ENCODE assay signal across 13 mouse cellular contexts in genomic region chr5:128904113-128904512, GRCm38 (mm10). TPM values are rescaled to one million over a fixed set of nuclear protein-coding genes. Genes with fewer than 3 reads are reported as not detected.
DNase-seq lines count a peak whose midpoint lies in the region; ATAC-seq and TF ChIP-seq lines count a peak whose summit lies in the region.
"Had no signal": no experiment of that assay in that cellular context is flagged by ENCODE, and none has a peak within 500 bp of the region (broad histone marks: within the 10 kb centered on the region; RNA-seq: fewer than 3 reads in every experiment).

No protein-coding gene starts in this region.

- in situ Hi-C loops in ES-E14 (cut with MboI; ENCODE audit: low sequenced_read_pairs in 2 of 2, unreplicated experiment in 2 of 2): no loop called here

- WGBS in heart, embryonic 12.5 days: 29% methylated on average over 5 of the region's 5 CpGs
- WGBS in embryonic facial prominence, embryonic 10.5 days: 26% methylated on average over 5 of the region's 5 CpGs
- WGBS in neural tube, embryonic 12.5 days: 23% methylated on average over 5 of the region's 5 CpGs

- 0 out of 2 replicates have a peak, but pooled peaks cover 3% of the 10 kb centered on the region for H3K4me1 ChIP-seq in heart, embryonic 12.5 days (replicated peaks)
- peaks cover 5 to 11% of the 10 kb centered on the region in 2 experiments; a peak in 3 of 4 replicates for H3K4me1 ChIP-seq in ES-E14 (ENCODE audit: control insufficient read depth in 2 of 2, insufficient read depth in 2 of 2, low read length in 2 of 2, poor library complexity in 1 of 2)
- peaks cover 42% of the 10 kb centered on the region for H3K4me1 ChIP-seq in embryonic facial prominence, embryonic 10.5 days
- H3K4me1 ChIP-seq in neural tube, embryonic 12.5 days: peaks cover 19% of the 10 kb centered on the region; the same call in 1 of the 2 replicates
- H3K4me1 ChIP-seq: heart, embryonic 15.5 days; limb, embryonic 15.5 days had no signal

- ATAC-seq in heart, embryonic 12.5 days (ENCODE audit: insufficient number of reproducible peaks, low FRiP score): peak; percentile 9; the same call in 1 of the 2 replicates
- peak; percentile 61; the same call in 1 of the 2 replicates for ATAC-seq in neural tube, embryonic 12.5 days (ENCODE audit: low FRiP score, low read depth)
- no peak for ATAC-seq in inflammation-experienced regulatory T-cells, adult 6 months

- H3K36me3 ChIP-seq in heart, embryonic 12.5 days: no peaks in the 10 kb centered on the region
- H3K36me3 ChIP-seq in ES-E14 (ENCODE audit: control insufficient read depth, insufficient read depth, low read length, poor library complexity, severe bottlenecking): no peaks in the 10 kb centered on the region
- no peaks in the 10 kb centered on the region for H3K36me3 ChIP-seq in embryonic facial prominence, embryonic 10.5 days (replicated peaks)
- H3K36me3 ChIP-seq in neural tube, embryonic 12.5 days: no peaks in the 10 kb centered on the region
- H3K36me3 ChIP-seq: heart, embryonic 15.5 days; limb, embryonic 15.5 days had no signal

- no peak overlapping the region for H3K9ac ChIP-seq in heart, embryonic 12.5 days
- H3K9ac ChIP-seq in ES-E14 (ENCODE audit: insufficient read depth, low read depth, low read length, poor library complexity, severe bottlenecking): no peak overlapping the region
- H3K9ac ChIP-seq in neural tube, embryonic 12.5 days: no peak overlapping the region
- H3K9ac ChIP-seq: heart, embryonic 15.5 days; limb, embryonic 15.5 days had no signal

- H3K9me3 ChIP-seq in heart, embryonic 12.5 days (replicated peaks): no peaks in the 10 kb centered on the region
- no peaks in the 10 kb centered on the region for H3K9me3 ChIP-seq in ES-E14 (ENCODE audit: control insufficient read depth, insufficient read depth, low read depth, low read length)
- H3K9me3 ChIP-seq in embryonic facial prominence, embryonic 10.5 days: no peaks in the 10 kb centered on the region
- no peaks in the 10 kb centered on the region for H3K9me3 ChIP-seq in neural tube, embryonic 12.5 days
- H3K9me3 ChIP-seq: heart, embryonic 15.5 days; limb, embryonic 15.5 days had no signal

- H3K27me3 ChIP-seq in heart, embryonic 12.5 days (replicated peaks): no peaks in the 10 kb centered on the region
- no peaks in the 10 kb centered on the region for H3K27me3 ChIP-seq in embryonic facial prominence, embryonic 10.5 days (replicated peaks; ENCODE audit: low read depth, poor library complexity, severe bottlenecking)
- no peaks in the 10 kb centered on the region for H3K27me3 ChIP-seq in neural tube, embryonic 12.5 days (replicated peaks)
- H3K27me3 ChIP-seq: CH12.LX; heart, embryonic 15.5 days; limb, embryonic 15.5 days had no signal

- no peak overlapping the region for H3K27ac ChIP-seq in heart, embryonic 12.5 days (ENCODE audit: poor library complexity, severe bottlenecking)
- H3K27ac ChIP-seq in ES-E14 (ENCODE audit: insufficient read depth, low read depth, low read length, poor library complexity, severe bottlenecking): no peak overlapping the region
- no peak overlapping the region for H3K27ac ChIP-seq in embryonic facial prominence, embryonic 10.5 days (replicated peaks)
- no peak overlapping the region for H3K27ac ChIP-seq in neural tube, embryonic 12.5 days
- H3K27ac ChIP-seq: heart, embryonic 15.5 days; limb, embryonic 15.5 days had no signal

- H3K4me3 ChIP-seq in heart, embryonic 12.5 days: no peak overlapping the region
- no peak overlapping the region for H3K4me3 ChIP-seq in ES-E14 (ENCODE audit: insufficient read depth in 1 of 2, low read depth in 1 of 2, low read length in 2 of 2, poor library complexity in 1 of 2, severe bottlenecking in 1 of 2)
- H3K4me3 ChIP-seq in embryonic facial prominence, embryonic 10.5 days: no peak overlapping the region
- H3K4me3 ChIP-seq in neural tube, embryonic 12.5 days: no peak overlapping the region
- H3K4me3 ChIP-seq: heart, embryonic 15.5 days; limb, embryonic 15.5 days had no signal

- no peak overlapping the region for H3K4me2 ChIP-seq in heart, embryonic 12.5 days
- H3K4me2 ChIP-seq in neural tube, embryonic 12.5 days (replicated peaks): no peak overlapping the region; the same call in 1 of the 2 replicates
- H3K4me2 ChIP-seq: heart, embryonic 15.5 days; limb, embryonic 15.5 days had no signal

- DNase-seq in heart, adult 18-20 months: no peak
- peak; percentile 46 for DNase-seq in ES-E14 (ENCODE audit: low read depth, low spot score)
- peak; percentile 47 for DNase-seq in embryonic facial prominence, embryonic 10.5 days (ENCODE audit: low spot score)
- no peak for DNase-seq in cerebellum, adult 8-10 months
- no peak for DNase-seq in left cerebral cortex, adult 11 months (ENCODE audit: low spot score)
- DNase-seq: kidney, postnatal 4 days; lung, postnatal 4 days had no signal

TF ChIP-seq in ES-E14, 5 proteins besides CTCF, POLR2A, EP300 and RAD21:
- no peak for TF ChIP-seq ZC3H11A (IDR thresholded peaks at IDR 0.05; ENCODE audit: borderline replicate concordance, low read depth, low read length)
- no peak for TF ChIP-seq MAFK (IDR thresholded peaks at IDR 0.05; ENCODE audit: insufficient read depth, low read depth, low read length)
- no peak for TF ChIP-seq ZNF384 (IDR thresholded peaks at IDR 0.05; ENCODE audit: low read depth, low read length)
- no peak for TF ChIP-seq HCFC1 (IDR thresholded peaks at IDR 0.05; ENCODE audit: borderline replicate concordance, insufficient read depth, low read length)

RNA-seq across cellular contexts. Expression of gene Rimbp2, which starts 49.2 kb away (rescaled TPM):
- 0.10 and 0.13 TPM in 2 replicates for polyA plus RNA-seq in heart, embryonic 12.5 days (2016; fragmentation: Nextera tagmentation; extraction: Ambion mirVana)
- not detected for total RNA-seq in heart, adult 18-20 months (2021)
- 1.2 TPM in 2 replicates for total RNA-seq in ES-E14 (2012; rRNA removed)
- polyA plus RNA-seq in embryonic facial prominence, embryonic 10.5 days (2016; fragmentation: Nextera tagmentation; extraction: Ambion mirVana): 0.33 and 0.42 TPM in 2 replicates
- polyA plus RNA-seq in neural tube, embryonic 12.5 days (2016; fragmentation: Nextera tagmentation; extraction: Ambion mirVana): 2.6 and 3.5 TPM in 2 replicates
- not detected for polyA plus RNA-seq in inflammation-experienced regulatory T-cells, adult 6 months (2017; shearing (Covaris generic))
- total RNA-seq: CH12.LX had no signal

Comparison
In these comparisons a context has a peak if more than half of its experiments do, and no peak if none do; other contexts are left out.
1. DNase-seq: peak in ES-E14 (single experiment) and embryonic facial prominence, embryonic 10.5 days (single experiment); none in heart, adult 18-20 months (0 of 2), cerebellum, adult 8-10 months (single experiment) and left cerebral cortex, adult 11 months (single experiment).